Mouse (Mus musculus) kidney, postnatal 4 days (tissue): ENCODE measurements around the gene Olfr572.

Experiments
- DNase-seq, 2 experiments: peaks; one replicate each; pipeline ENCODE4 v3.0.0; 2021; ENCODE audit warnings: mixed read lengths in 2 of 2

Gene Olfr572

DNA sequence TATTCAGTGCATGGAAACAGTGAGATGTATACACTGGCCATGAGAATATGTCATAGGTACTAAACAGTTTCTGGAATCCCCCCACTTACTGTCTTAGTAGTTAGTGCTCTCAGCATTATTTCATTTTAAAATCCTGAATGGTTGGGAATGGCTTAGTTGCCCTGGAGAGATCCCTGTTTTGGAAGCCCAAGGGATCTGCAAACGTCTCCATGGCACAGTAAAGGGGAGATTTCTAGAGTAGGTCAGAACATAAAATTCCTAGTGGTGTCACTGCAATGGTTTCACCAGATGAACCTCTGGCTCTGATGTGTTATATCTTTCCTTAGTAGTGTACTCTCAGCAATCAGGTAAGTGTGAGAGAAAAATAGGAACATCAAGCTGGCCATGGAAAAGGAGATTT lies at the start of gene Olfr572:
TSS of gene Olfr572 (plus strand) at position 301 of the 400 bp plus-strand sequence.
- DNase-seq, result no peak

DNA sequence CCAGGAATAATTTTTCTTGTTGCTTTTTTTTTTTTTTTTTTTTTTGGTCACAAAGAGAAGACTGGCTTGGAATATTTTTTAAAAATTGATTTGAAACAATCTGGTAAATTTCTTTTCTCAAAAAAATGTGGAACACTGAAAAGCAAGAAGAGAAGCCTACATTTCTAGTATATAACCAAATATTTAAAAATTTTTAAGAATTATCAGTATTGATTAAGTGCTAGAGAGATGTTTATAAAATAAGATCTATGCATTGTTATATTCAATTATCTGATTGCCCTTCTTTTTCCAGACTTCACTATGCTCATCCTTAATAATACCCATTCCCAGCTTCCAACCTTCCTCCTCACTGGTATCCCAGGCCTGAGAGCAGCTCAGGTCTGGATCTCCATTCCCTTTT lies 47.4 kb upstream of the Olfr572 start, which contains the start of gene Olfr568:
TSS of gene Olfr568 (plus strand) at position 301 of the 400 bp plus-strand sequence.
- no peak for DNase-seq

DNA sequence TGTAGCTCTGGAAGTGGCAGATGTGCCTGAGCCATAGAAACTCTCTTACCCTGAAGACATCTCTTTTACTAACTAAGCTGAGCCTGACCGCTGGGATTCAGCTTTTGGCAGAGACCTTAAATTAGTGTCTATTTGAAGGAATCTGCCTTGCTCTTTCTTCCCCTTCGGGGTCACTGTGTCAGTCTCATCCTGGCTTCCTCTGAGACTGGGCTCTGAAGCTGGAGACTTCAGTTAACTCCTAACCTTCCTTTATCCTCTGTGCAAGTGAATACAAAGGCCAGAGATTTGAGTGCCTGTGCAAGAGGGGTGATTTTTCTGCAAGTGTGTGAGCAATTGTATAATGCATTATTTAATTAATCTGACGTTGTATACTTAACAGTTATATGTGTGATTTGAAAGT lies 33.4 kb upstream of the Olfr572 start, which contains the start of gene Olfr569:
TSS of gene Olfr569 (minus strand) at position 101 of the 400 bp plus-strand sequence.
- DNase-seq, result no peak

DNA sequence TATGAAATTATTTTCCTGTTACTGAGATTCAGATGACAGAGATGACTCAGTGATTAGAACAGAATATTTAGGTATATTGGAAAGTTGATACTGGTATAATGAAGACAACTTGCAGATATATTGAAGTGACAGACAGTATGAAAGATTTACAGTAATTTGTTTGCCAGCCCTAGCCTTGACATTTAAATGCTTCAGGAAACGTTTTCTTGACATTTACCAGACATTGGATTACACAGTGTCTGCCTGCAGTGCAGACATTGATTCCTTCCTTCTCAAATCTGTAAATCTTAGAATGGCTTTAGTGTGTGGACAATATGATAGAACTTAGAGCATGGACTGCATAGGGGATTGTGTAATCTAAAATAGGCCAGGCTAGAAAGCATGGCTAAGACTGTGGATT lies 8.9 kb upstream of the Olfr572 start:
- no peak for DNase-seq

DNA sequence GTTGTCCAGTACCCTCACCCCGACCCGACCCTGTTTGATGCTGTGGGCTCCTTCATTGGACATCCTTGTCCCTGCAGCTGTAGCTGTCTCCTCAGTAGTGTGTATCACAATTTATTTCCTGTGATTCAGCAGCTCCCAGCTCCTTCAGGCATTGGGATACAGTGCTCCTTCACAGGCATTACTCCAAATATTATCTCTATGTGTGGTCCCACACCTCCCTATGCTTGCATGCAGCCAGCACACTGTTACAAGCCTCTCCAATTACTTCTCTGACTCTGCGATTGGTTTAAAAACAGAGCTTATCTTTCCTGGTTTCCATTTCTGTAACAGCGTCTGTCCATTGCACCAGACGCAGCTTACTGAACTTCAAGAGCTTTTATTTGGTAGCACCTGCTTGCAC lies 7.8 kb upstream of the Olfr572 start:
- DNase-seq, result no peak

DNA sequence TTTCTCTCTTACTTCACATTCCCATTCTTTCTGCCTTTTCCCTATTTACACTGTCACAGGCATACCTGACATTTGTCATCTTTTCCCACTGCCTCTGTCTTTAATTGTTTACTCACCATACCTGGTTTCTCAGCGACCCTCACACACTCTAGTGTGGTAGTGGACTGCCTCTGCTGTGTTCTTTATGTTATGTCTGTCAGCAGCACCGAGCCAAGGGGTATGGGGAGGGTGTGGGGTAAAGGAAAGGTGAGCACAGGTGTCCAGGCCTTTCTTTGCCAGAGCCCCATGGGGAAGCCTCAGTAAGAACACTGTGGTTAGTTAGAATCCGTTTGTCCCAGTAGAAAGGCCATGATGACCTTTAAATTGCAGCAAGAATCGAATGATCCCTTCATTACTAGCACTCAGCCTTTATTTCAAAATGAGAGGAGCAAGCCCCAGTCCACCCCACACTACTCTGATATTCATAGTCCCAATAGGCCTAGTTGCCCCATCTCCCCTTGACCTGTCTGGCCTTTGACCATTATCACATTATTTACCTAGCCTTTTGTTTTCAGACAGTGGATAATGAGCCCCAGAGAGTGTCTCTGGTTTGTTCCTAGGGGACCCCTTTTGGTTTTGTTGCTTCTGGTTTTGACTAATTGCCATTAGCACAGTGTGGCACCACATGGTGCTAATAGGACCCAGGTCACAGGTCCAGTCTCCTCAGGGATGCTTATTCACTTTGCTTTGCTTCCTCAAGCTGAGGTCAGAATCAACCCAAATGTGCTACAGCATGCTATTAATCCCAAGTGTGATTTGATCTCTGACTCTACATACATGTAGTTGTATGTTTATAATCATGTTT lies 7.0 kb upstream of the Olfr572 start, which contains the start of gene Olfr571:
TSS of gene Olfr571 (minus strand) at position 505 of the 844 bp plus-strand sequence.
- DNase-seq, result no peak

DNA sequence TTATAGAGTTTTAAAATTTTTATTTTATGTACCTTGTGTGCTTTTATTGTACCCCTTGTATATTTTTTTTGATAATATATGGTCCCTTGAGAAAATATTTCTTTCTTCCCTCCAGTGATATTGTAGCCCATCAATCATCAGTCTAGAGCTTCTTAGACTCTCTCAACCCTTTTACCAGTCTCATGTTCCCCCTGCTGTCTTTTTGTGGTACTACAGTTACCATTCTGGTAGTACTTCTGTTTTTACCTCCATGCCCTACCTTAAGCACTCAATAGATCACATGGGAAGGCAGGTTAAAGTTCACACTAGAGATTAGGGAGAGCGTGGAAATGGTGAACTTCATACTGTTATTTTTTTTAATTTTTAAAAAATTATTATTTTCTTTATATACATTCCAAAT lies 4.6 kb upstream of the Olfr572 start:
- DNase-seq, result no peak

DNA sequence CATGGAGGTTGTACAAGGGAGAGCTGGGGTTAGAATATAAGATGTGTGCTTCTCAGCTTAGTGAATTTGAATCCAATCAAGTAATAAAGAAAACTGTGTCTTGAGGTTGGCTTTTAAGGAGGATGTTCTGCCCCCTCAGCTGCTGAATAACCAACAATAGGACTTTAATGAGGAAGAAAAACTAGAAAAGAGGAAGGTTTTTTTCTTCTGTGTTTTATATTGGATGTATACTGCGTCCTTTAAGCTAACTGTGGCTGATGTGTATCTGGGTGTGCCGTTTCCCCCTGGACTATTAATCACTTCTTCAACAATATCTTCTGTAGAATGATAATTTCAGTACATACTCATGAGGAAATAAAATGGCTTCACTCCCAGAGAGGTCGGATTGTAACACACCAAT lies 2.9 kb downstream of the Olfr572 start:
- no peak for DNase-seq

DNA sequence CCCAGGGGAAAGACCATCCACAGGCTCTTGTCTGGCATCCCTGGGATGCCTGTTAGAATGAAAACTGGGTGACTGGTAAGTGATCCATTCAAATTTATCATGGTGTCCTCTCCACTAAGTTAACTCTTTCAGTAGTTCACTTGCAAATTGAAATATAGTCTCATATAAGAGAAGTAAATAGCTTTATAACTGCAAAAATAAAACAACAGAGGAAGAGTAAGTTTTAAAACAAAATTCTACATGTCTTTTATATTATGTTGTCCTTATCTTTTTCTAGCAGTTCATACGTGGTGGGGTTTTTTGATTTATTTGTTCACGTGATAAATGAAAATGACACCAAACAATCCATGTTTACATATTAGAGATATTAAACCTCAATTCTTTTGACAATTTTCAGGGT lies 18.3 kb downstream of the Olfr572 start, which contains the start of gene Olfr573-ps1:
TSS of gene Olfr573-ps1 (minus strand) at position 101 of the 400 bp plus-strand sequence.
- no peak for DNase-seq

DNA sequence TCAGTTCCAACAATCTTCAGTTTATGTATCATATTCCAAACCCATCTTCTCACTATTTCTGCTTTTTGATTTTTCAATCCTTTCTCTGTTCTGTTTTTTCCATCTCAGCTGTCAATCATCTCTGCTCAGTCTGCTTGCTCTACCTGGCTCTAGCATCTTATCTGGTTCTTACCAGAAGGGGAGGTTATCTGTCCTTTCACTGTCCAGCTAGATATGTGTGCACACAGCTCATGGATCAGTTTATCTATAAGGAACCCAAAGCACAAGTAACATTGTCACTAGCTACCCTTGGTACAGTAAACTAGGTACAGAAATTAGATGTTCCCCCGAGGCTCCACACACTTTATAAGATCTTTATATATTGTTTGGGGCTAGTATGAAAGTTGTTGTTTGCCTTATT lies 19.2 kb downstream of the Olfr572 start:
- no peak for DNase-seq

DNA sequence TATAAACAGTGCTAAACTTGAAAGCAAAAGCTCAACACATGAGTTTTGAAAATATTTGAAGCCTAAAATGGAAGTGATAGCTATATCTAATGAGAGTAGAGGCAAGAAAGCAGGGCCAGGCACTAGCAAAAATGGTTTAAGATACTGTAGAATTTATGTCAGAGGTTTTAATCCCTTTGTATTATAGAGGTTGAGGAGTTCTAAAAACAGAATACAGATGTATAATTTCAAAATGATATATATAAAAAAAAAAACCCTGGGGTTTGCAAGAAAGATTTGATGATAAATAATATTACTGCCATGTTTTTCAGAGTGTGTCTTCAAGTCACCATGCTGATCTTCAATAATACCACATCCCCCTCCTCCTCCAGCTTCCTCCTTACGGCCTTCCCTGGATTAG lies 24.0 kb downstream of the Olfr572 start, which contains the start of gene Olfr574:
TSS of gene Olfr574 (plus strand) at position 301 of the 400 bp plus-strand sequence.
- DNase-seq, result no peak

DNA sequence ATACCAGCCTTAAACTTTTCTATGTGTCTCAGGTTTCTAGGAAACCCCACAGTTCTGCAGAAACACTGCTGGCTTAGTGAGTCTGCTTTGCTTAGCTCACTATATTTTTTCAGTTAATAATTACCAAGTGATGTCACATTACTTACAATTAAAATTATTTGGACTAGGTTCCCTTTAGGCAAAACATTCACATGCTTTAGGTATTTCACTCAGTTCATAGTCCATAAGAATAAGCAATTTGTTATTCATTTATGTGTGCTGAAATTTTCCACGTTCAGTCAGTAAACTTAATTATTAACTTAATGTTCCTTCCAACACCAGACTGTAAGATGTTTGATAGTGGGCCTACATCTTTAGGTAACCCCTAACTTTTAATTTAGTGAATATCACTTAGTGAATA lies 26.5 kb downstream of the Olfr572 start:
- DNase-seq, result no peak

DNA sequence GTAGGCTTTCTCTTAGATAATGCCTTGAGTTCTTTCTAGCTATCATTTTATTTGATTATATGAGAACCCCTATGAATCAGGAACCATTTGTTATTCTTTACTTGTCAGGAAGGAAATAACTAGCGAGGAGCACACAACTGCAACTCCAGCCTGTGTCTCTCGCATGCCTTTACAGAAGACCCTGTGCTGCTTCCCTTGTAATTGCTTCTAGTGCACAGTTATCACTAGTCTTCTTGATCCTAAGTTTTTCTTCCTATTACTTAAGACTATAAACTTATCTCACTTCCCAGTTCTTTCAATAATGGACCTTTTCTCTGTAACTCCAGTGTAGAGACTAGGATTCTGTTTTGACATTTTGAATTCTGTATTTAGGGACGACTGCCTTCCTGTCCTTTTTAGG lies 33.9 kb downstream of the Olfr572 start:
- DNase-seq, result no peak

DNA sequence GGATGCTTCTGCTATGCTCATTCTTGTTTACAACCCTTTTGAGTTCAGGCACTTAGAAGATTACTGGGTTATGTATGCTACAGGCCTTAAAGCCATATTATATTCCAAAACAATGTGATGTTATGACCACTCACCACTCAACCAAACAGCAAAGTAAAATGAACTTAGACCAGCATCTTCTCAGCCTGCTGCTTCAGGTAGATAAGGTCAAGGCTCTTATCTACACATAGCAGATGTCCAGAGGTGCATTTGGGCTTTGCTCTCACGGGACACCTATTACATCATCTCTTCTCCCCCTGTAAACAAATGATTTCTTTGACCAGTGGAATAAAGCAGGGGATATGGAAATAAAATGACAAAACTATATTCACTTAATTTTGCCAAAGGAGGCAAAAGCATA lies 34.4 kb downstream of the Olfr572 start, which contains the start of gene Olfr575:
TSS of gene Olfr575 (minus strand) at position 183 of the 400 bp plus-strand sequence.
- no peak for DNase-seq

DNA sequence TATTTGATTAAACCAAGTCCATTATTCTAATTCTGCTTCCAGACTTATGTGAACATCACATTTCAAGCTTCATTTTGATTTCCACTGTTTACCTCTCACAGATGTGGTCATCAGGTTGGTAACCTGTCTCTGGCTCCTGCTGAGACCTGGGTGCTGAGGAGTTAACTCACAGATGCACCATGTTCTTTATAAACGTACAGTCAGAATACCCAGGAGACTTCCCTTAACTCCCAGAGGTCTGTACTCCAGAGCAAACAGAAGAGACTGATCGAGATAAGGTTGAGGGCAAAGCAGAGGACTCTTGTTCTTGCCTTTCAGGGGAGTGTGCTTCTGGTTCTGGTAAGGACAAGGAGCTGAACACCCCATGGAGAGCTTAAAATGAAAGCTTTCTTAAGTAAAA lies 38.2 kb downstream of the Olfr572 start, which contains the start of gene Olfr576:
TSS of gene Olfr576 (plus strand) at position 301 of the 400 bp plus-strand sequence.
- DNase-seq, result no peak

DNA sequence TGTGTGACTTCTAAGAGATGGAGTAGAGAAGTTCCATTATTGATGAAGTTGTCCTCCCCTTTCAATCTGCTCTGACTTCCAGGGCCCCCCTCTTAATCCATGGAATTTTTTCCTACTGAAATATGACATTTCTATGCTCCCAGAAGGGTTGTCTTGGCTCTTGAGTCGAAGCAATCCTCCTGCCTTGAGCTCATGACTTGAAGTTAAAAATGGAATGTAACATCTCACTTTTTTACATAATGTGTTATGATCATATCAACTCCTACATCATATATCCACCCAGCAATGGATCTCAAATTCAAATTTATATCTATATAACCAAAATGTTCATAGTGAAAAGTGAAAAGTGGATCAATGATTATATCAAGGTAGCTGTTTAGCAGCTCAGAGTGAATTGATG lies 50.2 kb downstream of the Olfr572 start:
- no peak for DNase-seq

DNA sequence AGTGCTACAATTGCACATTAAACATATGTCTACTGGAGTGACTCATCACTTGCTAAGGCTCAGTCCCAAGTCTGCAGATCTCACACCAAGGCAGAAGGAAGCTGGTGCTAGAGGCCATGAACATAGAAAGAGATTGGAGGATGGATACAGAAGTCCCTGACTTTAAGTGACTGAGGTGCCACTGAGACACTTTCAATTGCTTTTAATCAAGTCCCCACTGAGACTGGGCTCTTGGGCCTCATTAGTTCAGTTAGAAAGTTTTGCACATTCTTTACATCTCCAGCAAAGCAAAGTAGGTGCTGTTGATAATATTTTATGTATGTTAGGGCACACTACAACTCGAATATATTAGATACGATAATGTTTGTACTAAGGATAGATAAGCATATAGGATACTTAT lies 51.6 kb downstream of the Olfr572 start, which contains the start of gene Olfr577:
TSS of gene Olfr577 (minus strand) at position 101 of the 400 bp plus-strand sequence.
- no peak for DNase-seq
